Mouse (Mus musculus) liver, postnatal 0 days (tissue): ENCODE results near the gene Gm27235. TPM values are rescaled to one million over a fixed set of nuclear protein-coding genes. Genes with fewer than 3 reads are reported as not detected.
"Not testable (repeated sequence)": the region's sequence is repeated elsewhere in the genome, so short reads cannot be mapped to it uniquely, and the experiment has no call there.

ENCODE experiments used
- ATAC-seq: fragments of 200-750 bp; cut with Nextera tagmentation; 2 replicates; pipeline ENCODE4 v1.8.0; 2017; ENCODE audit warnings: mild to moderate bottlenecking, moderate library complexity
- DNase-seq: peaks from one replicate; pipeline ENCODE4 v3.0.0-alpha.2; 2016
- H3K27ac ChIP-seq: fragments of 300-500 bp; sonication (generic); 2 replicates; pipeline ENCODE4 v1.5.1; 2014; ENCODE audit warnings: antibody characterized with exemption, moderate library complexity, mild to moderate bottlenecking, low read depth
- H3K27me3 ChIP-seq: fragments of 300-500 bp; sonication (generic); 2 replicates; pipeline ENCODE4 v1.6.1; 2014; ENCODE audit warnings: low read length, control low read depth, mixed read lengths; ENCODE audit not compliant: insufficient read depth
- H3K36me3 ChIP-seq: fragments of 300-500 bp; sonication (generic); replicated peaks from 2 replicates; pipeline ENCODE4 v1.6.1; 2014; ENCODE audit warnings: mild to moderate bottlenecking, control low read depth, low read length, moderate library complexity, mixed read lengths; ENCODE audit not compliant: insufficient read depth
- H3K4me1 ChIP-seq: fragments of 300-500 bp; sonication (generic); 2 replicates; pipeline ENCODE4 v1.6.1; 2014; ENCODE audit warnings: antibody characterized with exemption, mild to moderate bottlenecking, control low read depth; ENCODE audit not compliant: insufficient read depth
- H3K4me2 ChIP-seq: fragments of 300-500 bp; sonication (generic); 2 replicates; pipeline ENCODE4 v1.6.1; 2014; ENCODE audit warnings: low read depth, mild to moderate bottlenecking, low read length, moderate library complexity, mixed read lengths
- H3K4me3 ChIP-seq: fragments of 300-500 bp; sonication (generic); 2 replicates; pipeline ENCODE4 v1.5.1; 2014; ENCODE audit warnings: low read depth, low read length
- H3K9ac ChIP-seq: fragments of 300-500 bp; sonication (generic); replicated peaks from 2 replicates; pipeline ENCODE4 v1.6.1; 2014; ENCODE audit warnings: mild to moderate bottlenecking, moderate library complexity
- H3K9me3 ChIP-seq: fragments of 300-500 bp; sonication (generic); 2 replicates; pipeline ENCODE4 v1.6.1; 2016; ENCODE audit warnings: mild to moderate bottlenecking, control low read depth, low read length, mixed read lengths
- CTCF ChIP-seq: sonication (generic); IDR thresholded peaks from 2 replicates; pipeline ENCODE4 v1.5.1; 2016; ENCODE audit warnings: antibody characterized with exemption, low read depth
- EP300 ChIP-seq: IDR thresholded peaks from 2 replicates; pipeline ENCODE4 v1.6.1; 2016; ENCODE audit warnings: antibody characterized with exemption, low read depth, mild to moderate bottlenecking
- WGBS: fragments of 180-500 bp; shearing (Covaris S2); extraction: QIAGEN DNeasy Blood & Tissue Kit; methylation state at CpG from one replicate; pipeline ENCODE4 v1.1.7; 2014; ENCODE audit not compliant: insufficient replicate concordance; 5-methylcytosine and 5-hydroxymethylcytosine counted together
- polyA plus RNA-seq: library from polyadenylated mRNA; unstranded; fragments of >200 nt; fragmentation: Nextera tagmentation; extraction: Ambion mirVana; gene quantifications from 2 replicates; pipeline ENCODE4 v1.2.1, GENCODE M21; 2015

Gene Gm27235
- not detected in 2 replicates for polyA plus RNA-seq

DNA sequence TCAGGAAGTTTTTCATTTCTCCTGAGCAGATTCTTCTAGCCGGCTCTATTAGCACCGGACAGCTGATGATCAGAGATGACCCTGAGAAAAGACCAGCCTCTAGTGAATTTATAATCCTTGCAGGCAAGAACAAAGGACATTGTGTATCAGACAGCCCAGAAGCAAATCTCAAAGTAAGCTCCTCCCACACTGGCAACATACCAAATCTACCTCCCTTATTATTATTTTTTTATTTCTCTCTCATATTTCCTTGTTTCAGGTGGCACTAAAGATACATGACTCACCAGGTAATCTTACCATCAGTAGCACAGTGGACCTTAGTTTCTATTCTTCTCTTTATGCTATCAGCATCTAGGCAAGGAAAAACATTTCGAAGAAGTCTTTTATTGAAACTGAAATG lies at the start of gene Gm27235, which contains the start of gene D730048I06Rik:
TSS of gene Gm27235 (minus strand) at position 101 of the 400 bp plus-strand sequence.
TSS of gene D730048I06Rik (minus strand) at position 112 of the 400 bp plus-strand sequence.
- no peak within 1 kb of the TSS for H3K9ac ChIP-seq
- DNase-seq (no peak), ATAC-seq (no peak)
- H3K27ac ChIP-seq: no peak within 1 kb of the TSS
- WGBS: 83% methylated on average over 3 of the region's 3 CpGs
- TF ChIP-seq EP300 (no peak), CTCF (no peak)
- H3K4me3 ChIP-seq: no peak within 1 kb of the TSS
- no peak within 1 kb of the TSS for H3K4me2 ChIP-seq
- no peaks in the 10 kb centered on the region for H3K27me3 ChIP-seq
- H3K36me3 ChIP-seq: no peaks in the 10 kb centered on the region
- no peaks in the 10 kb centered on the region for H3K9me3 ChIP-seq
- no peaks in the 10 kb centered on the region for H3K4me1 ChIP-seq

- H3K9me3 ChIP-seq, ATAC-seq, H3K4me3 ChIP-seq, H3K36me3 ChIP-seq, H3K27me3 ChIP-seq, H3K9ac ChIP-seq, H3K4me1 ChIP-seq, H3K27ac ChIP-seq, H3K4me2 ChIP-seq, DNase-seq: not testable (repeated sequence)
- 89% methylated on average over 15 of the region's 15 CpGs for WGBS
Measured at GRCm38 (mm10) chr9:35817881-35818280, 28.0 kb upstream of the Gm27235 start.

DNA sequence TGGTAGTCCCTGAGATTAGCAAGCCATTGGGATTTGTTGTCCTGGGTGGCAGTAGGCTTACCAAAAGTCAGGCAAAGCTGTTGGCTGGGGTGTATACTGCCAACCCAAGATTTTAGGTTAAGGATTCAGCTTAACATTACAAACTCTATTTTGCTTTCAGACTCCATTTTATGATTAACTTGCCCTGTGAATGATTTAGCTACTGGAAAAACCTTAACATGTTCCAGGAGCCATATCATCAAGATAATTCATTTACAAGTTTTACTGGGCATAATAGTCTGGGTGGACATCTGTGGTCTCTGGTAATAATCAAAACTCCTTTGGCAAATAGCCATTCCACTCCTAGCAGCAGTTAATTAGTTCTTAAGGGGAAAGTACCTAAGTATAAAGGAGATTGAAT lies 8.2 kb upstream of the Gm27235 start:
- Histone ChIP-seq H3K4me1 (no peaks in the 10 kb centered on the region), H3K9me3 (no peaks in the 10 kb centered on the region), H3K27ac (no peak overlapping the region), H3K4me2 (no peak overlapping the region), H3K4me3 (no peak overlapping the region), H3K36me3 (no peaks in the 10 kb centered on the region), H3K27me3 (no peaks in the 10 kb centered on the region), H3K9ac (no peak overlapping the region)
- ATAC-seq (no peak), DNase-seq (no peak)
- TF ChIP-seq EP300: no peak

DNA sequence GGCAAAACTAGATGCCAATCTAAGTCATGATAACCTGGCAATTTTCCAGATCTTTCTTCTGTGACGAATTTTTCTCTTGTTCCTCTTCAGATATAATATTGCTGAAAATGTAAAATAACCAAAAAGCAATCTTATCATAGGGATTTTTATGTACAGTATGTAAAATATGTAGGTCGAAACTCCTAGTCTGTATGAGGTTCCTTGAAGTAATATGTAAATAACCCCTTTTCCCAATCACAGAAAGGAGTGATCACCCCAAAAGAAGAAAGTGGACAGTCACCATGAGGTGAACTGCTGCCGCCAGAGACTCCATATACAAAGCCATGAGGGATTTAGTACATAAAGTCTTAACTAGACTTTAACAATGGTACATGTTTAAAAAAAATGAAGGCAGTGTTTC lies 11.9 kb downstream of the Gm27235 start, which contains the start of gene Gm17727:
TSS of gene Gm17727 (minus strand) at position 101 of the 400 bp plus-strand sequence.
- H3K27ac ChIP-seq: no peak within 1 kb of the TSS
- no peaks in the 10 kb centered on the region for H3K4me1 ChIP-seq
- H3K9ac ChIP-seq: no peak within 1 kb of the TSS
- 52% methylated on average over 3 of the region's 3 CpGs for WGBS
- H3K9me3 ChIP-seq: no peaks in the 10 kb centered on the region
- no peak within 1 kb of the TSS for H3K4me3 ChIP-seq
- H3K27me3 ChIP-seq: no peaks in the 10 kb centered on the region
- TF ChIP-seq EP300: no peak
- TF ChIP-seq CTCF: no peak
- H3K36me3 ChIP-seq: no peaks in the 10 kb centered on the region
- no peak for ATAC-seq
- no peak within 1 kb of the TSS for H3K4me2 ChIP-seq
- no peak for DNase-seq

GRCm38 (mm10) chr9:35756843-35757242 lies 33.1 kb downstream of the Gm27235 start:
- Histone ChIP-seq H3K4me2 (no peak overlapping the region), H3K27me3 (no peaks in the 10 kb centered on the region), H3K4me3 (no peak overlapping the region), H3K4me1 (no peaks in the 10 kb centered on the region), H3K36me3 (no peaks in the 10 kb centered on the region), H3K9ac (no peak overlapping the region), H3K9me3 (no peaks in the 10 kb centered on the region), H3K27ac (no peak overlapping the region)
- TF ChIP-seq EP300 (no peak), CTCF (no peak)
- DNase-seq (no peak), ATAC-seq (no peak)

GRCm38 (mm10) chr9:35740749-35741148 lies 49.2 kb downstream of the Gm27235 start, which contains the start of gene Gm17677:
Gene Gm17677, plus strand, starts transcription at chr9:35741049.
- DNase-seq (no peak), ATAC-seq (no peak)
- Histone ChIP-seq H3K9me3 (no peaks in the 10 kb centered on the region), H3K9ac (no peak within 1 kb of the TSS), H3K27ac (no peak within 1 kb of the TSS), H3K4me2 (no peak within 1 kb of the TSS), H3K27me3 (no peaks in the 10 kb centered on the region), H3K4me3 (no peak within 1 kb of the TSS), H3K36me3 (no peaks in the 10 kb centered on the region), H3K4me1 (no peaks in the 10 kb centered on the region)
- TF ChIP-seq EP300 (no peak), CTCF (no peak)

Other genes with a start within 250 kb of the Gm27235 start
- 0.09 and 0.18 TPM in 2 replicates for gene Ddx25, start 231.6 kb downstream of the Gm27235 start, polyA plus RNA-seq
- gene Pus3, start 231.5 kb downstream of the Gm27235 start, polyA plus RNA-seq: 4.7 and 5.0 TPM in 2 replicates
- 0.14 and 0.33 TPM in 2 replicates for gene Pate2, start 219.8 kb downstream of the Gm27235 start, polyA plus RNA-seq
- 4.3 and 4.7 TPM in 2 replicates for gene Hyls1, start 219.7 kb downstream of the Gm27235 start, polyA plus RNA-seq
- not detected in 2 replicates for gene Pate4, start 178.2 kb downstream of the Gm27235 start, polyA plus RNA-seq
- gene Pate3, start 141.9 kb downstream of the Gm27235 start, polyA plus RNA-seq: not detected in 2 replicates
- gene Pate1, start 102.7 kb downstream of the Gm27235 start, polyA plus RNA-seq: not detected in 2 replicates
- not detected in 2 replicates for gene Gm17677, start 49.1 kb downstream of the Gm27235 start, polyA plus RNA-seq
- gene Gm17727, start 12.0 kb downstream of the Gm27235 start, polyA plus RNA-seq: not detected in 2 replicates
- gene D730048I06Rik, start within 50 bp of the Gm27235 start, polyA plus RNA-seq: not detected in 2 replicates
- not detected in 2 replicates for gene 9230110F15Rik, start 54.0 kb upstream of the Gm27235 start, polyA plus RNA-seq
- gene 9230113P08Rik, start 118.3 kb upstream of the Gm27235 start, polyA plus RNA-seq: not detected in 2 replicates